Mouse (Mus musculus) hematopoietic multipotent progenitor cell, adult 10-12 weeks (in vitro differentiated cells): ENCODE measurements around the gene Trit1. TPM values are rescaled to one million over a fixed set of nuclear protein-coding genes. Genes with fewer than 3 reads are reported as not detected.

ENCODE experiments used
- polyA plus RNA-seq: library from polyadenylated mRNA; stranded (reverse); fragments of >175 nt; gene quantifications from 2 replicates; pipeline ENCODE4 v1.2.3, GENCODE M21; 2012; ENCODE audit warnings: low replicate concordance

Gene Trit1
- 0.92 and 3.6 TPM in 2 replicates for polyA plus RNA-seq

GRCm38 (mm10) chr4:123016451-123016957 is at the start of gene Trit1:
Gene Trit1 (plus strand): TSS chr4:123016597.

GRCm38 (mm10) chr4:122995404-122996220 is 20.8 kb upstream of the Trit1 start, which contains the start of gene Mycl:
Gene Mycl (plus strand): TSS chr4:122995652.

Other genes starting within 250 kb of the Trit1 start
- gene Ppt1, start 180.4 kb upstream of the Trit1 start, polyA plus RNA-seq: 20.1 and 25.9 TPM in 2 replicates
- gene Cap1, start 130.5 kb upstream of the Trit1 start, polyA plus RNA-seq: 91.7 and 93.0 TPM in 2 replicates
- 0.40 and 0.65 TPM in 2 replicates for gene Mfsd2a, start 55.4 kb upstream of the Trit1 start, polyA plus RNA-seq
- gene Mycl, start 20.9 kb upstream of the Trit1 start, polyA plus RNA-seq: 15.7 and 16.1 TPM in 2 replicates
- 0.09 TPM in 1 of 2 replicates, not detected in the other for gene Bmp8b, start 88.6 kb downstream of the Trit1 start, polyA plus RNA-seq
- gene Oxct2b, start 99.7 kb downstream of the Trit1 start, polyA plus RNA-seq: not detected in 2 replicates
- 2.3 and 10.4 TPM in 2 replicates for gene Ppie, start 123.4 kb downstream of the Trit1 start, polyA plus RNA-seq
- not detected in 2 replicates for gene Hpcal4, start 166.6 kb downstream of the Trit1 start, polyA plus RNA-seq
- not detected in 2 replicates for gene Nt5c1a, start 184.9 kb downstream of the Trit1 start, polyA plus RNA-seq
- 0.21 and 0.34 TPM in 2 replicates for gene Heyl, start 217.0 kb downstream of the Trit1 start, polyA plus RNA-seq
- gene Pabpc4, start 245.8 kb downstream of the Trit1 start, polyA plus RNA-seq: 348 and 432 TPM in 2 replicates